Mouse (Mus musculus): ENCODE results near the gene Fto.
A peak's percentile ranks its signal among the peaks of the same experiment; 100 is the strongest.

DNA sequence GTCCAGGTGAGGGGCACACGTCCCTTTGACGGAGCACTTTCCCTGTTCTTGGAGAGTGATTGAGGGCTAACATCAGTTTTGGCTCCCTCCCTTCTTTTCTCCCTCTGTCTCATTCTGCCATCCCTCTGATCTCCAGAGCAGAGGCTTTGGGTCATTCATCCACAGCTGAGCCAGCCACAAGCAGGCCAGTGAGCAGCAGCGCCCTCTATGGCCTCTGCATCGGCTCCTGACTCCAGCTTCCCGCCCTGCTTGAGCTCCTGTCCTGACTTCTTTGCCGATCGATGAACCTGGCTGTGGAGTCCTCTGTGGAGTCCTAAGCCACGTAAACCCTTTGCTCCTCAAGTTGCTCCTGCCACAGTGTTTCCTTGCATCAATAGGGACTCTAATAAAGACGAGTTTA lies 10.9 kb downstream of the Fto start:
- TF ChIP-seq CTCF (IDR thresholded peaks at IDR 0.05; ENCODE audit: extremely low read depth, insufficient read depth, low read length) (peak; percentile 29; the same call in 1 of the 2 replicates), POLR2A (IDR thresholded peaks at IDR 0.05; ENCODE audit: extremely low read depth, insufficient read depth, low read length) (no peak)
